Mouse (Mus musculus) brain, embryonic 14.5 days (tissue): ENCODE data around the gene Dusp1. TPM values are rescaled to one million over a fixed set of nuclear protein-coding genes. Genes with fewer than 3 reads are reported as not detected.

Experiments used
- DNase-seq: peaks from one replicate; pipeline ENCODE4 v3.0.0-alpha.2; 2011; ENCODE audit warnings: low read depth
- CTCF ChIP-seq: fragments of 200-500 bp; IDR thresholded peaks from 2 replicates; pipeline ENCODE4 v1.5.1; 2012; ENCODE audit warnings: inconsistent platforms, mild to moderate bottlenecking, moderate library complexity, borderline replicate concordance; ENCODE audit not compliant: insufficient read depth, insufficient read length; ENCODE audit errors: extremely low read depth
- POLR2A ChIP-seq: fragments of 200-500 bp; IDR thresholded peaks from 2 replicates; pipeline ENCODE4 v1.6.1; 2012; ENCODE audit warnings: mild to moderate bottlenecking, inconsistent platforms, borderline replicate concordance; ENCODE audit not compliant: poor library complexity, insufficient read depth, insufficient read length, severe bottlenecking; ENCODE audit errors: extremely low read depth
- polyA plus RNA-seq: library from polyadenylated mRNA; depleted of rRNA; stranded (reverse); fragments of >200 nt; gene quantifications from 2 replicates; pipeline ENCODE4 v1.2.3, GENCODE M21; 2012; rRNA removed

Gene Dusp1
- polyA plus RNA-seq, 1 experiment, result 56.2 TPM

DNA sequence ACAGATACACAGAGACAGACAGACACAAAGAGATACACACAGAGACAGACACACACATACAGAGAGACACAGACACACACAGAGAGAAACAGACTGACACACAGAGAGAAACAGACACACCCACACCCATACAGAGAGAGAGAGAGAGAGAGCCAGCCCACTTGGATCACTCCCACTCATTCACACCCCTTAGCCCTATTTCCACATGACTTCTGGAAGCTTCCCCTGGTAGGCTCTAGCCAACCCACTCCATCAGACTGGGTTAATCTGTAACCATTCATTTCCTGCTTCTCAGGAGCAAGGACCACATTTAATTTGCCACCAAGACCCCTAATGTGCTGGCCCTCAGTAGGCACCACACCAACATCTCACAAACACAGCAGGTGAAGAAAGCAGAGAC lies 104.4 kb downstream of the Dusp1 start:
- TF ChIP-seq CTCF (no peak), POLR2A (no peak)

More for the DNA sequence above, 104.4 kb downstream of the Dusp1 start:
- DNase-seq, result no peak

Other genes with a start within 250 kb of the Dusp1 start
- gene Neurl1b, start 147.3 kb downstream of the Dusp1 start, polyA plus RNA-seq, result 11.7 and 12.2 TPM in 2 replicates
- 193 and 218 TPM in 2 replicates for gene Ergic1, start 639 bp downstream of the Dusp1 start, polyA plus RNA-seq
- gene Atp6v0e, start 101.1 kb upstream of the Dusp1 start, polyA plus RNA-seq, result 79.1 and 125 TPM in 2 replicates
- gene Crebrf, start 153.5 kb upstream of the Dusp1 start, polyA plus RNA-seq, result 9.9 and 10.2 TPM in 2 replicates
- gene Bnip1, start 218.9 kb upstream of the Dusp1 start, polyA plus RNA-seq, result 44.3 and 45.2 TPM in 2 replicates